Mouse (Mus musculus): ENCODE measurements around the gene H2-T3. TPM values are rescaled to one million over a fixed set of nuclear protein-coding genes. Genes with fewer than 3 reads are reported as not detected.
A peak's percentile ranks its signal among the peaks of the same experiment; 100 is the strongest.
"Not testable (repeated sequence)": the region's sequence is repeated elsewhere in the genome, so short reads cannot be mapped to it uniquely, and the experiment has no call there.

The H2-T3 gene
- polyA plus RNA-seq, 1 experiment from 2014 or later, result not detected

GRCm38 (mm10) chr17:36205456-36205855 lies 15.4 kb upstream of the H2-T3 start:
- no peaks in the 10 kb centered on the region for H3K9me3 ChIP-seq
- no peak overlapping the region for H3K27ac ChIP-seq
- under 1% methylated on average over 15 of the region's 15 CpGs for WGBS
- H3K4me2 ChIP-seq (replicated peaks), result peak overlapping the region; percentile 56
- peak overlapping the region; percentile 22 for H3K4me3 ChIP-seq
- peaks cover 47% of the 10 kb centered on the region for H3K27me3 ChIP-seq (replicated peaks)
- 0 out of 2 replicates have a peak overlapping the region, but pooled peaks have one; percentile 33 for H3K9ac ChIP-seq
- 0 out of 2 replicates have a peak, but pooled peaks cover 10% of the 10 kb centered on the region for H3K4me1 ChIP-seq
- no peak; the same call in 1 of the 2 replicates for ATAC-seq (ENCODE audit: low FRiP score, low read depth)
- H3K36me3 ChIP-seq, result no peaks in the 10 kb centered on the region

GRCm38 (mm10) chr17:36201851-36202250 lies 11.8 kb upstream of the H2-T3 start:
- Histone ChIP-seq H3K4me2 (replicated peaks) (no peak overlapping the region), H3K4me3 (no peak overlapping the region), H3K27me3 (replicated peaks) (peaks cover 45% of the 10 kb centered on the region), H3K9ac (no peak overlapping the region), H3K9me3 (no peaks in the 10 kb centered on the region), H3K4me1 (0 out of 2 replicates have a peak, but pooled peaks cover 10% of the 10 kb centered on the region), H3K36me3 (no peaks in the 10 kb centered on the region), H3K27ac (no peak overlapping the region)
- WGBS, result 87% methylated on average over 2 of the region's 2 CpGs
- no peak for ATAC-seq (ENCODE audit: low FRiP score, low read depth)

- Histone ChIP-seq H3K4me1 (no peaks in the 10 kb centered on the region), H3K9ac (no peak overlapping the region), H3K9me3 (no peaks in the 10 kb centered on the region), H3K4me2 (replicated peaks) (no peak overlapping the region), H3K27ac (no peak overlapping the region), H3K36me3 (no peaks in the 10 kb centered on the region), H3K27me3 (replicated peaks) (peaks cover 21% of the 10 kb centered on the region), H3K4me3 (no peak overlapping the region)
- whole genome bisulfite sequencing, result 9% methylated on average over 5 of the region's 5 CpGs
- no peak for ATAC-seq (ENCODE audit: low FRiP score, low read depth)
These were observed 8.2 kb upstream of the H2-T3 start for GRCm38 (mm10) chr17:36198317-36198716.

DNA sequence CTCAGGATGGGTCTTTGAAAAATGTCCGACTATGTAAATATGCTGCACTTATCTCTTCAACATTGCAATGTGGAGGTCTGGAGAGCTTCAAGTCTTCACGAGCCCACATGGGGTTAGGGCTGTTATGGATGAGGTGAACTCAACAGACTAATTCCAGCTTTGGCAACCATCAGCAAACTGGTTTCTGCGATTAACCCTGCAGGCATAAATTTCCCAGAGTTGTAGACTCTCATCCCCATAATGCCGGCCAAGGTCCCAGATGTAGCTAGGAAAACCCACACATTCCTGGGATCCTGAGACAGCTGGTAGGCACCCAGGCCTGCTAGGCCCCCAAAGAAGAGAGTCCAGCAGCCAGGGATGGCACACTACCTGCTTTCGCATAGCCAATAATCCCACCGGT lies 4.4 kb upstream of the H2-T3 start:
- WGBS, result 90% methylated on average over 6 of the region's 6 CpGs
- H3K9ac ChIP-seq, result no peak overlapping the region
- H3K36me3 ChIP-seq, result no peaks in the 10 kb centered on the region
- ATAC-seq (ENCODE audit: low FRiP score, low read depth), result no peak
- peaks cover 20% of the 10 kb centered on the region for H3K27me3 ChIP-seq (replicated peaks)
- no peaks in the 10 kb centered on the region for H3K9me3 ChIP-seq
- H3K4me3 ChIP-seq, result no peak overlapping the region
- H3K4me2 ChIP-seq (replicated peaks), result no peak overlapping the region
- no peak overlapping the region for H3K27ac ChIP-seq
- H3K4me1 ChIP-seq, result no peaks in the 10 kb centered on the region

DNA sequence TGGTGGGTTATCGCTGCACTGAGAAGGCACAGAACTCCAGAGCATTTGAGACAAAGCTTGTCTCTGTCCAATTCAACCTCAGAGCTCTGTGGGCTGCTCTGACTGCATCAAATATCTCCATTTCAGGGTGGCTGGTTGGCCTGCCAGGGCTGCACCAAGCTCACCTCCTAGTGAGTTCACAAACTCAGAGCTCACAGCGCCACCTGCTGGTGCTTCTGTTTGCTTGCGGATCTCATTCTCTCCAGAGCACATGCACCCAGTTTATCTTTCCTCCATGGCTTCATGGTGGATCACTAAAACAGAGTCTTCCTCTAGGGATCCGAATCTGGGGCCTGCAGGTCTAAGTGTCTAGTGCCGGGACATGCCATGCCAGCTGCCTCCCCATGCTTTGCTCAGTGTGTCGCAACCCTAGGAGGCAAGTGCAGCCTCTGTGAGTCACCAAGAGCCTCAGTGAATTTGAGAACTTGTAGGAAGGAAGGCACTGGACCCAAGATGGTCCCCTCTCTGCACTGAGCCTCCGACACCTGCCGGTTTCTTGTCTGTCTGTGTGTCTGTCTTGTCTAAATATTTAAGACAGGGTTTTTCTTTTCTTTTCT lies 3.6 kb upstream of the H2-T3 start:
- no peak overlapping the region for H3K4me3 ChIP-seq
- no peaks in the 10 kb centered on the region for H3K36me3 ChIP-seq
- no peaks in the 10 kb centered on the region for H3K9me3 ChIP-seq
- WGBS, result 34% methylated on average over 8 of the region's 8 CpGs
- H3K4me1 ChIP-seq, result no peaks in the 10 kb centered on the region
- no peak overlapping the region for H3K27ac ChIP-seq
- H3K4me2 ChIP-seq (replicated peaks), result no peak overlapping the region
- no peak overlapping the region for H3K9ac ChIP-seq
- peaks cover 26% of the 10 kb centered on the region for H3K27me3 ChIP-seq (replicated peaks)
- ATAC-seq (ENCODE audit: low FRiP score, low read depth), result 0 out of 2 replicates have a peak, but pooled peaks have one; percentile 33

DNA sequence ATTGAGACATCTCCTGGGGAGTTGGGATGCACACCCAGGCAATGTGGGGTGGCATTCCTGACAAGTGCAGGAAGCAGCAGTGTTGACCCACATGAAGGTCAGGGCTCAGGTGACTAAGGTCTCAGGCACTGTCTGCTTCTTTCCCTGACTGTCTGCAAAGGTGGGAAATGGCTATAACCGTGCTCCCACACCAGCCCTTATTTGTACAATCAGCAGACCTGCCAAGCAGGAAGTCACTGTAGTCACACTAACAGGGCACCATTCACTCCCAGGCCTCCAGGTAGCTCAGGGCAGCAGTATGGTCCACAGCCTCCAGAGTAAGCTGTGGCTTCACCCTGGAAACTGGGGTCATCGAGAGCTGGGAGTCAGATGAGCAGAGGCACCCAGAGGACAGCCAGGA lies 2.3 kb upstream of the H2-T3 start:
- H3K4me1 ChIP-seq, result no peaks in the 10 kb centered on the region
- no peak overlapping the region for H3K4me2 ChIP-seq (replicated peaks)
- peaks cover 28% of the 10 kb centered on the region for H3K27me3 ChIP-seq (replicated peaks)
- ATAC-seq (ENCODE audit: low FRiP score, low read depth), result no peak
- WGBS, result 73% methylated on average over 2 of the region's 2 CpGs
- H3K9ac ChIP-seq, result no peak overlapping the region
- no peaks in the 10 kb centered on the region for H3K9me3 ChIP-seq
- H3K36me3 ChIP-seq, result no peaks in the 10 kb centered on the region
- no peak overlapping the region for H3K4me3 ChIP-seq
- H3K27ac ChIP-seq, result no peak overlapping the region

DNA sequence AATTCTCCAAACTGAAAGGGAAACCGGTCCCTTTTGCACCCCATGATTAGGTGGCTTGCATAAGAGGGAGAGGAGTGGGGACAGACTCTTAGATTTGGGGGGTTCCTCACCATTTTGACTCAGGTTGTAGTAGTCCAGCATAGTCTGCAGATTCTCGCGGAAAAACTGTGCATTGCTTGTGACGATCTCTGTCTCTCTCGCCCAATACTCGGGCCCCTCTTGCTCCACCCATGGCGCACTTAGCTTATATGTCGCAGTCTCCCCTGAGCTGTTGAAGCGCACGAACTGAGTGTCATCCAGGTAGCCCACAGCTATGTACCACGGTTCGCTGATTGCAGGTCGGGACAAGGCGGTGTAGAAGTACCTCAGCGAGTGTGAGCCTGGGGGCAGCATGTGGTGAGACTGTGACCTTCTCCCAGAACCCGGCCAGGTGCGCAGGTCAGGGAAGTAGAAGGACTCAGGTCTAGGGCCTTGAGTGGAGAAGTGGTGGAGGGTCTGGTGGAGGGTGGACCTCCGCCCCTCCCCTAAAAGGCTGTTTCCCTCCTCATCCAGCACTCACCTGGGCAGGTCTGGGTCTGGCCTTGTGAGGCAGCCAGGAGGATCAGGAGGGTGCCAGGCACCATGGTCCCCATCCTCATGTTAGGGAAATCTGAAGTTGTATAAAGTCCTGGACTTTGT lies 457 bp downstream of the H2-T3 start:
- Histone ChIP-seq H3K27me3 (replicated peaks) (peaks cover 32% of the 10 kb centered on the region), H3K9ac (no peak overlapping the region), H3K36me3 (no peaks in the 10 kb centered on the region), H3K4me2 (replicated peaks) (no peak overlapping the region), H3K9me3 (no peaks in the 10 kb centered on the region), H3K4me3 (no peak overlapping the region), H3K4me1 (no peaks in the 10 kb centered on the region), H3K27ac (no peak overlapping the region)
- WGBS, result 44% methylated on average over 18 of the region's 18 CpGs
- ATAC-seq (ENCODE audit: low FRiP score, low read depth), result no peak

- 66% methylated on average over 3 of the region's 3 CpGs for WGBS
- Histone ChIP-seq H3K27me3 (replicated peaks) (peaks cover 40% of the 10 kb centered on the region), H3K9ac (no peak overlapping the region), H3K36me3 (no peaks in the 10 kb centered on the region), H3K4me2 (replicated peaks) (no peak overlapping the region), H3K27ac (no peak overlapping the region), H3K9me3 (no peaks in the 10 kb centered on the region), H3K4me1 (no peaks in the 10 kb centered on the region), H3K4me3 (no peak overlapping the region)
- ATAC-seq (ENCODE audit: low FRiP score, low read depth), result no peak
These were observed 2.5 kb downstream of the H2-T3 start for GRCm38 (mm10) chr17:36187540-36187939.

GRCm38 (mm10) chr17:36182212-36182611 lies 7.9 kb downstream of the H2-T3 start:
- ATAC-seq (ENCODE audit: low FRiP score, low read depth), result no peak
- H3K4me2 ChIP-seq (replicated peaks), result no peak overlapping the region
- no peak overlapping the region for H3K4me3 ChIP-seq
- H3K27me3 ChIP-seq (replicated peaks), result peaks cover 39% of the 10 kb centered on the region
- no peaks in the 10 kb centered on the region for H3K4me1 ChIP-seq
- WGBS, result 73% methylated on average over 12 of the region's 12 CpGs
- H3K36me3 ChIP-seq, result no peaks in the 10 kb centered on the region
- no peak overlapping the region for H3K27ac ChIP-seq
- no peaks in the 10 kb centered on the region for H3K9me3 ChIP-seq
- H3K9ac ChIP-seq, result no peak overlapping the region

GRCm38 (mm10) chr17:36179446-36179845 lies 10.6 kb downstream of the H2-T3 start:
- peaks cover 31% of the 10 kb centered on the region for H3K27me3 ChIP-seq (replicated peaks)
- H3K4me1 ChIP-seq; H3K9ac ChIP-seq; H3K4me3 ChIP-seq; H3K9me3 ChIP-seq; H3K27ac ChIP-seq; H3K36me3 ChIP-seq; ATAC-seq (ENCODE audit: low FRiP score, low read depth): not testable (repeated sequence)
- peak overlapping the region; percentile 61; the same call in 1 of the 2 replicates for H3K4me2 ChIP-seq (replicated peaks)
- WGBS, result 11% methylated on average over 10 of the region's 10 CpGs

DNA sequence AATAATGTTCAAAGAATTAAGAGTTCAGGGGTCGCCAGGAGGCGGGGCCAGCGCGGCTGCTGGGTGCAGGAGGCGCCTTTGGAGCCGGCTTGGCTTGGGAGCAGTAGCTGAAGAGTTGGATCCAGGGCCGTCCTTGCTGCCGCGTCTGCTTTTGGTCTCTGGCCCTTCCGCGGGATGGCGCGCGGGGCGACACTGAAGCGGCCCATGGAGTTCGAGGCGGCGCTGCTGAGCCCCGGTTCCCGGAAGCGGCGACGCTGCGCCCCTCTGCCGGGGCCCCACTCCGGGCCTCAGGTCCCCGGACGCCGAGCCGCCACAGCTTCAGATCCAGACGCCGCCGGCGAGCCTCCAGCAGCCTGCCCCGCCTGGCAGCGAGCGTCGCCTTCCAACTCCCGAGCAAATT lies 11.1 kb downstream of the H2-T3 start:
- H3K36me3 ChIP-seq, H3K27ac ChIP-seq, H3K9me3 ChIP-seq, H3K4me1 ChIP-seq, H3K9ac ChIP-seq: not testable (repeated sequence)
- peak overlapping the region; percentile 27 for H3K4me3 ChIP-seq
- H3K4me2 ChIP-seq (replicated peaks), result peak overlapping the region; percentile 61
- WGBS, result under 1% methylated on average over 40 of the region's 40 CpGs
- peak; percentile 21; the same call in 1 of the 2 replicates for ATAC-seq (ENCODE audit: low FRiP score, low read depth)
- peaks cover 31% of the 10 kb centered on the region for H3K27me3 ChIP-seq (replicated peaks)

- H3K9me3 ChIP-seq; H3K36me3 ChIP-seq; H3K27ac ChIP-seq; H3K9ac ChIP-seq; H3K4me2 ChIP-seq (replicated peaks); H3K4me3 ChIP-seq; H3K4me1 ChIP-seq; ATAC-seq (ENCODE audit: low FRiP score, low read depth): not testable (repeated sequence)
- peaks cover 13% of the 10 kb centered on the region; the same call in 1 of the 2 replicates for H3K27me3 ChIP-seq (replicated peaks)
- WGBS, result no CpG with 5 or more reads among the region's 2 CpGs
These were observed 14.0 kb downstream of the H2-T3 start for GRCm38 (mm10) chr17:36176132-36176531.

All from neural tube, embryonic 12.5 days (tissue).